Mouse (Mus musculus) embryonic facial prominence, embryonic 15.5 days (tissue): ENCODE data around the gene Pbld2. TPM values are rescaled to one million over a fixed set of nuclear protein-coding genes. Genes with fewer than 3 reads are reported as not detected.
"Not testable (repeated sequence)": the region's sequence is repeated elsewhere in the genome, so short reads cannot be mapped to it uniquely, and the experiment has no call there.

Experiments used
- ATAC-seq: fragments of 200-750 bp; cut with Nextera tagmentation; 2 replicates; pipeline ENCODE4 v1.8.0; 2017; ENCODE audit warnings: low read depth, moderate TSS enrichment; ENCODE audit not compliant: insufficient number of reproducible peaks, low FRiP score, low TSS enrichment
- H3K27ac ChIP-seq: fragments of 300-500 bp; sonication (generic); replicated peaks from 2 replicates; pipeline ENCODE4 v1.5.1; 2015; ENCODE audit warnings: mild to moderate bottlenecking, inconsistent platforms
- H3K27me3 ChIP-seq: fragments of 300-500 bp; sonication (generic); 2 replicates; pipeline ENCODE4 v1.6.1; 2015; ENCODE audit warnings: inconsistent platforms
- H3K36me3 ChIP-seq: fragments of 300-500 bp; sonication (generic); 2 replicates; pipeline ENCODE4 v1.6.1; 2015; ENCODE audit warnings: mild to moderate bottlenecking, inconsistent platforms
- H3K4me1 ChIP-seq: fragments of 300-500 bp; sonication (generic); 2 replicates; pipeline ENCODE4 v1.6.1; 2015; ENCODE audit warnings: inconsistent platforms
- H3K4me2 ChIP-seq: fragments of 300-500 bp; sonication (generic); replicated peaks from 2 replicates; pipeline ENCODE4 v1.6.1; 2015; ENCODE audit warnings: mild to moderate bottlenecking, inconsistent platforms
- H3K4me3 ChIP-seq: fragments of 300-500 bp; sonication (generic); replicated peaks from 2 replicates; pipeline ENCODE4 v1.5.1; 2015; ENCODE audit warnings: mild to moderate bottlenecking, inconsistent platforms
- H3K9ac ChIP-seq: fragments of 300-500 bp; sonication (generic); 2 replicates; pipeline ENCODE4 v1.6.1; 2015; ENCODE audit warnings: inconsistent platforms
- H3K9me3 ChIP-seq: fragments of 300-500 bp; sonication (generic); replicated peaks from 2 replicates; pipeline ENCODE4 v1.6.1; 2016; ENCODE audit warnings: inconsistent platforms
- WGBS: fragments of 180-500 bp; shearing (Covaris S2); methylation state at CpG from one replicate; pipeline ENCODE4 v1.1.7; 2015; 5-methylcytosine and 5-hydroxymethylcytosine counted together
- polyA plus RNA-seq: library from polyadenylated mRNA; unstranded; fragments of >200 nt; fragmentation: Nextera tagmentation; extraction: Ambion mirVana; gene quantifications from 2 replicates; pipeline ENCODE4 v1.2.1, GENCODE M21; 2015

The Pbld2 gene
- polyA plus RNA-seq, 1 experiment from 2014 or later: 1.3 TPM

- no peak overlapping the region for H3K4me3 ChIP-seq
- H3K27me3 ChIP-seq: no peaks in the 10 kb centered on the region
- H3K9me3 ChIP-seq: no peaks in the 10 kb centered on the region
- H3K27ac ChIP-seq: no peak overlapping the region
- 90% methylated on average over 2 of the region's 2 CpGs for WGBS
- no peak overlapping the region for H3K4me2 ChIP-seq
- H3K4me1 ChIP-seq: no peaks in the 10 kb centered on the region
- no peaks in the 10 kb centered on the region for H3K36me3 ChIP-seq
- ATAC-seq: no peak
- no peak overlapping the region for H3K9ac ChIP-seq
Measured at GRCm38 (mm10) chr10:63049106-63049505, 25.0 kb downstream of the Pbld2 start.

GRCm38 (mm10) chr10:63051267-63051666, 27.2 kb downstream of the Pbld2 start:
- H3K4me2 ChIP-seq: no peak overlapping the region

GRCm38 (mm10) chr10:63052011-63052410, 27.9 kb downstream of the Pbld2 start:
- Histone ChIP-seq H3K4me2 (no peak overlapping the region), H3K9me3 (no peaks in the 10 kb centered on the region), H3K27me3 (no peaks in the 10 kb centered on the region), H3K9ac (no peak overlapping the region), H3K36me3 (no peaks in the 10 kb centered on the region), H3K4me3 (no peak overlapping the region), H3K27ac (no peak overlapping the region), H3K4me1 (no peaks in the 10 kb centered on the region)
- no peak for ATAC-seq
- WGBS: 78% methylated on average over 6 of the region's 6 CpGs

More at GRCm38 (mm10) chr10:63051267-63051666, 27.2 kb downstream of the Pbld2 start:
- no peak overlapping the region for H3K27ac ChIP-seq
- no peaks in the 10 kb centered on the region for H3K9me3 ChIP-seq
- H3K4me3 ChIP-seq: no peak overlapping the region
- 70% methylated on average over 7 of the region's 7 CpGs for WGBS
- no peak for ATAC-seq
- H3K27me3 ChIP-seq: no peaks in the 10 kb centered on the region
- no peak overlapping the region for H3K9ac ChIP-seq
- no peaks in the 10 kb centered on the region for H3K4me1 ChIP-seq
- H3K36me3 ChIP-seq: no peaks in the 10 kb centered on the region

GRCm38 (mm10) chr10:63053007-63053406, 28.9 kb downstream of the Pbld2 start:
- Histone ChIP-seq H3K36me3 (no peaks in the 10 kb centered on the region), H3K27me3 (no peaks in the 10 kb centered on the region), H3K4me3 (no peak overlapping the region), H3K4me1 (no peaks in the 10 kb centered on the region), H3K27ac (no peak overlapping the region), H3K9ac (no peak overlapping the region), H3K9me3 (no peaks in the 10 kb centered on the region), H3K4me2 (no peak overlapping the region)
- WGBS: 46% methylated on average over 6 of the region's 6 CpGs
- ATAC-seq: no peak

GRCm38 (mm10) chr10:63054071-63054470, 30.0 kb downstream of the Pbld2 start:
- H3K27me3 ChIP-seq, H3K4me1 ChIP-seq, H3K9ac ChIP-seq, H3K27ac ChIP-seq, H3K4me2 ChIP-seq, H3K36me3 ChIP-seq, H3K9me3 ChIP-seq, H3K4me3 ChIP-seq, ATAC-seq: not testable (repeated sequence)
- 85% methylated on average over 6 of the region's 6 CpGs for WGBS

- 72% methylated on average over 2 of the region's 2 CpGs for WGBS
- Histone ChIP-seq H3K4me3 (no peak overlapping the region), H3K4me1 (no peaks in the 10 kb centered on the region), H3K36me3 (no peaks in the 10 kb centered on the region), H3K4me2 (no peak overlapping the region), H3K9me3 (no peaks in the 10 kb centered on the region), H3K27ac (no peak overlapping the region), H3K27me3 (no peaks in the 10 kb centered on the region), H3K9ac (no peak overlapping the region)
- ATAC-seq: no peak
Measured at GRCm38 (mm10) chr10:63054586-63054985, 30.5 kb downstream of the Pbld2 start.

- WGBS: 39% methylated on average over 24 of the region's 24 CpGs
Measured at GRCm38 (mm10) chr10:63056966-63057750, 33.0 kb downstream of the Pbld2 start.

GRCm38 (mm10) chr10:63059862-63060261, 35.7 kb downstream of the Pbld2 start, which contains the start of gene Pbld1:
TSS of gene Pbld1 (plus strand) at chr10:63060162.
- Histone ChIP-seq H3K9ac (no peak within 1 kb of the TSS), H3K36me3 (no peaks in the 10 kb centered on the region), H3K4me1 (no peaks in the 10 kb centered on the region), H3K4me2 (no peak within 1 kb of the TSS), H3K9me3 (no peaks in the 10 kb centered on the region), H3K4me3 (no peak within 1 kb of the TSS), H3K27ac (no peak within 1 kb of the TSS), H3K27me3 (no peaks in the 10 kb centered on the region)
- 73% methylated on average over 2 of the region's 2 CpGs for WGBS
- ATAC-seq: no peak

More at GRCm38 (mm10) chr10:63056966-63057750, 33.0 kb downstream of the Pbld2 start:
- Histone ChIP-seq H3K4me1 (no peaks in the 10 kb centered on the region), H3K36me3 (no peaks in the 10 kb centered on the region), H3K9ac (no peak overlapping the region), H3K27ac (no peak overlapping the region), H3K9me3 (no peaks in the 10 kb centered on the region), H3K4me2 (no peak overlapping the region), H3K27me3 (no peaks in the 10 kb centered on the region), H3K4me3 (no peak overlapping the region)
- ATAC-seq: no peak

- WGBS: 69% methylated on average over 11 of the region's 11 CpGs
- Histone ChIP-seq H3K9ac (no peak overlapping the region), H3K4me3 (no peak overlapping the region), H3K36me3 (no peaks in the 10 kb centered on the region), H3K4me2 (no peak overlapping the region), H3K9me3 (no peaks in the 10 kb centered on the region), H3K27me3 (no peaks in the 10 kb centered on the region), H3K4me1 (no peaks in the 10 kb centered on the region), H3K27ac (no peak overlapping the region)
- no peak for ATAC-seq
Measured at GRCm38 (mm10) chr10:63060406-63060805, 36.3 kb downstream of the Pbld2 start.

- no peaks in the 10 kb centered on the region for H3K9me3 ChIP-seq
- H3K9ac ChIP-seq: no peak overlapping the region
- H3K27ac ChIP-seq: no peak overlapping the region
- H3K36me3 ChIP-seq: no peaks in the 10 kb centered on the region
- H3K4me3 ChIP-seq: no peak overlapping the region
- no peak overlapping the region for H3K4me2 ChIP-seq
- H3K27me3 ChIP-seq: no peaks in the 10 kb centered on the region
- H3K4me1 ChIP-seq: no peaks in the 10 kb centered on the region
- 64% methylated on average over 12 of the region's 12 CpGs for WGBS
- ATAC-seq: no peak
Measured at GRCm38 (mm10) chr10:63061266-63061665, 37.2 kb downstream of the Pbld2 start.

- H3K36me3 ChIP-seq: no peaks in the 10 kb centered on the region
- H3K4me1 ChIP-seq: no peaks in the 10 kb centered on the region
- WGBS: 95% methylated on average over 5 of the region's 5 CpGs
- no peak overlapping the region for H3K4me3 ChIP-seq
- no peak for ATAC-seq
- H3K4me2 ChIP-seq: no peak overlapping the region
- H3K27me3 ChIP-seq: no peaks in the 10 kb centered on the region
- no peak overlapping the region for H3K27ac ChIP-seq
- H3K9ac ChIP-seq: no peak overlapping the region
- H3K9me3 ChIP-seq: no peaks in the 10 kb centered on the region
Measured at GRCm38 (mm10) chr10:63062696-63063095, 38.6 kb downstream of the Pbld2 start.

- no peak for ATAC-seq
- no peak overlapping the region for H3K27ac ChIP-seq
- H3K36me3 ChIP-seq: no peaks in the 10 kb centered on the region
- no peak overlapping the region for H3K9ac ChIP-seq
- no peak overlapping the region for H3K4me2 ChIP-seq
- H3K4me3 ChIP-seq: no peak overlapping the region
- no peaks in the 10 kb centered on the region for H3K9me3 ChIP-seq
- WGBS: 75% methylated on average over 7 of the region's 7 CpGs
- H3K27me3 ChIP-seq: no peaks in the 10 kb centered on the region
- H3K4me1 ChIP-seq: no peaks in the 10 kb centered on the region
Measured at GRCm38 (mm10) chr10:63063365-63063764, 39.2 kb downstream of the Pbld2 start.
